Mouse (Mus musculus) limb, embryonic 14.5 days (tissue): ENCODE measurements at regions not wholly inside any gene's neighbourhood (a gene's known extent, or its start where the extent isn't known, plus 50 kb on each side); places are given as distances from the start of the nearest gene placed in this dataset.
A peak's percentile ranks its signal among the peaks of the same experiment; 100 is the strongest.

Experiments
- ATAC-seq: fragments of 200-750 bp; cut with Nextera tagmentation; 2 replicates; pipeline ENCODE4 v1.8.0; 2017; ENCODE audit warnings: low read depth, moderate number of reproducible peaks, moderate TSS enrichment; ENCODE audit not compliant: low FRiP score
- DNase-seq: peaks from one replicate; pipeline ENCODE4 v3.0.0-alpha.2; 2015; ENCODE audit warnings: low spot score
- H3K27ac ChIP-seq: fragments of 300-500 bp; sonication (generic); replicated peaks from 2 replicates; pipeline ENCODE4 v1.5.1; 2014; ENCODE audit warnings: low read depth, mild to moderate bottlenecking, low read length, moderate library complexity, mixed read lengths
- H3K27me3 ChIP-seq: fragments of 300-500 bp; sonication (generic); 2 replicates; pipeline ENCODE4 v1.6.1; 2014; ENCODE audit warnings: low read length, mixed read lengths; ENCODE audit not compliant: control insufficient read depth, insufficient read depth
- H3K36me3 ChIP-seq: fragments of 300-500 bp; sonication (generic); 2 replicates; pipeline ENCODE4 v1.6.1; 2014; ENCODE audit warnings: mild to moderate bottlenecking, low read length, moderate library complexity, mixed read lengths; ENCODE audit not compliant: control insufficient read depth, insufficient read depth
- H3K4me1 ChIP-seq: fragments of 300-500 bp; sonication (generic); 2 replicates; pipeline ENCODE4 v1.6.1; 2014; ENCODE audit warnings: antibody characterized with exemption, low read length, mixed read lengths; ENCODE audit not compliant: control insufficient read depth, insufficient read depth
- H3K4me2 ChIP-seq: fragments of 300-500 bp; sonication (generic); replicated peaks from 2 replicates; pipeline ENCODE4 v1.6.1; 2014; ENCODE audit warnings: low read depth, mild to moderate bottlenecking, low read length, moderate library complexity; ENCODE audit not compliant: severe bottlenecking
- H3K4me3 ChIP-seq: fragments of 300-500 bp; sonication (generic); replicated peaks from 2 replicates; pipeline ENCODE4 v1.5.1; 2014; ENCODE audit warnings: low read length
- H3K9ac ChIP-seq: fragments of 300-500 bp; sonication (generic); 2 replicates; pipeline ENCODE4 v1.6.1; 2014; ENCODE audit warnings: mild to moderate bottlenecking, low read depth, low read length, moderate library complexity; ENCODE audit not compliant: severe bottlenecking
- H3K9me3 ChIP-seq: fragments of 300-500 bp; sonication (generic); 2 replicates; pipeline ENCODE4 v1.6.1; 2016; ENCODE audit warnings: low read length; ENCODE audit not compliant: control insufficient read depth
- POLR2A ChIP-seq: fragments of 200-500 bp; IDR thresholded peaks from 2 replicates; pipeline ENCODE4 v1.8.0; 2012; ENCODE audit warnings: inconsistent platforms, mild to moderate bottlenecking, moderate library complexity, borderline replicate concordance; ENCODE audit not compliant: insufficient read depth, insufficient read length; ENCODE audit errors: extremely low read depth
- WGBS: fragments of 180-500 bp; shearing (Covaris S2); extraction: QIAGEN DNeasy Blood & Tissue Kit; methylation state at CpG from one replicate; pipeline ENCODE4 v1.1.7; 2014; 5-methylcytosine and 5-hydroxymethylcytosine counted together

DNA sequence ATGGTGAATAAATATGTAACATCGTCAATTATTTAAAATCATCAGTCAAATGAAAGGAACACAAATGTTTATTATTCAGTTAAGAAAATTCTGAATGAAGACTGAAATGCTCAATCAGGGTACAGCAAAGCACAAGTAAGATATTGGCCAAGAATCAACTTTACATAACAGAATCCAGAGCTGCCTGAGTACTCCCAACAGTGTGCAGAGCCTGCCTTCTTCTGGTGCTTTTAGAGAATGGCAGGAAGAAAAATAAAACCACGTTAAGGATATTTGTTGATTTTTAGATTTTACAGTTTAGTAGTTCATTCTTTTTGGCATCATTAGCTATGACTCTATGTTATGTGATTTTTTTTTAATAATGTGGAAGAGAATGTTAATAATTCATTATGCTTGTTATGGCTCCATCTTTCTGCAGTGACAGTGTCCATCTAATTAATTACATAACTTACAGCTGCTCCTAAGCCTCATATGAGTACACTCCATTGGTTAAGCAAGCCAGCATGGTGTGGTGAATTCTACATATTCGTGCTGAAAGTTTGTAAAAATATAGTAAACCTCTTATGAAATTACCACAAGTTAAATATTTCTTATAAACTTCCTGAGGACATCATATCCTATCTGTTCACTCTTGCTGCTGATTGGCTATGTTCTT is 579.0 kb downstream of the Kcna4 start:
- no peak overlapping the region for H3K9ac ChIP-seq
- no peaks in the 10 kb centered on the region for H3K4me1 ChIP-seq
- no peaks in the 10 kb centered on the region for H3K36me3 ChIP-seq
- no peak overlapping the region for H3K27ac ChIP-seq
- no peaks in the 10 kb centered on the region for H3K9me3 ChIP-seq
- H3K27me3 ChIP-seq, result no peaks in the 10 kb centered on the region
- H3K4me3 ChIP-seq, result no peak overlapping the region
- ATAC-seq, result peak; percentile 57; the same call in 1 of the 2 replicates
- no peak for TF ChIP-seq POLR2A
- 50% methylated on average over 3 of the region's 3 CpGs for WGBS
- no peak overlapping the region for H3K4me2 ChIP-seq
- DNase-seq, result peak; percentile 69

GRCm38 (mm10) chr2:107879663-107880062 is 589.2 kb downstream of the Kcna4 start:
- Histone ChIP-seq H3K4me2 (no peak overlapping the region), H3K4me1 (no peaks in the 10 kb centered on the region), H3K4me3 (no peak overlapping the region), H3K36me3 (no peaks in the 10 kb centered on the region), H3K9ac (no peak overlapping the region), H3K27me3 (no peaks in the 10 kb centered on the region), H3K9me3 (no peaks in the 10 kb centered on the region), H3K27ac (no peak overlapping the region)
- WGBS, result 26% methylated on average over 2 of the region's 2 CpGs
- TF ChIP-seq POLR2A, result no peak
- ATAC-seq (no peak), DNase-seq (peak; percentile 52)

DNA sequence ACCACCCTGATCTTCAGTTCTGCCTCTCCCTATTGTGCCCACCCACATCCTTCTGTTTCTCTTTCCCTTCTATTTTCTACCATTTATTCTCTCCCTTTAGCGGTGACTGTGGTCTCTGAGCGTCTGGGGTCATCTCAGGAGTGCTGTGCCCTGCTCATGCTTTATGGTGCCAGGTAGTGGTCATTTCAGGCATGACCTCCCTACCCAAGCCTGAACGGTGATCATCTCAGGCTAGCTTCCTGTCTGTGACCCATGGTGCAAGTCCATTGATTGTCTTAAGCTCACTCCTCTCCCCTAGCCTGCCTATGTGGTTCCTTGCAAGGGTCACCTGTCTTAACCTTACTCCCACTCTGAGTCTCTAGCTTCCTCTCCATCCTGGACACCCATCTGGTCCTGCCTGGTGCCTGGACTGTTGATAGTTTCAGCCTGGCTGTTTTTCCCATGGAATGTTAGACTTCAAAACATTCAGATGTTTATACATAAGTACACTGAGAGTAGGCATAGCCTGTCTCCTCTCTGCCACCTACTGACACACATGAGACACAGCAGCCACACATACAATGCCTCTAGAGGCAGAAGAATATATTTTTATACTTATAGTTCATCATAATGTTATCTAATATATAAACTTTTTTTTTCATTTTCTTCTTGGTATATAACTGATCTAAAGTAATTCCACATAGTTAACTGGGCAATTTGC is 595.8 kb downstream of the Kcna4 start:
- TF ChIP-seq POLR2A, result no peak
- H3K9ac ChIP-seq, result no peak overlapping the region
- 83% methylated on average over 3 of the region's 3 CpGs for WGBS
- no peaks in the 10 kb centered on the region for H3K36me3 ChIP-seq
- H3K27me3 ChIP-seq, result no peaks in the 10 kb centered on the region
- no peak for DNase-seq
- no peak overlapping the region for H3K4me2 ChIP-seq
- ATAC-seq, result no peak
- H3K9me3 ChIP-seq, result no peaks in the 10 kb centered on the region
- no peak overlapping the region for H3K27ac ChIP-seq
- no peak overlapping the region for H3K4me3 ChIP-seq
- no peaks in the 10 kb centered on the region for H3K4me1 ChIP-seq

- no peak for DNase-seq
- no peak overlapping the region for H3K4me3 ChIP-seq
- no peaks in the 10 kb centered on the region for H3K4me1 ChIP-seq
- H3K9me3 ChIP-seq, result no peaks in the 10 kb centered on the region
- H3K27me3 ChIP-seq, result no peaks in the 10 kb centered on the region
- H3K9ac ChIP-seq, result no peak overlapping the region
- H3K4me2 ChIP-seq, result no peak overlapping the region
- no peak for ATAC-seq
- no peak for TF ChIP-seq POLR2A
- no peaks in the 10 kb centered on the region for H3K36me3 ChIP-seq
- H3K27ac ChIP-seq, result no peak overlapping the region
Observed at GRCm38 (mm10) chr2:107888245-107888644, 597.8 kb downstream of the Kcna4 start.

DNA sequence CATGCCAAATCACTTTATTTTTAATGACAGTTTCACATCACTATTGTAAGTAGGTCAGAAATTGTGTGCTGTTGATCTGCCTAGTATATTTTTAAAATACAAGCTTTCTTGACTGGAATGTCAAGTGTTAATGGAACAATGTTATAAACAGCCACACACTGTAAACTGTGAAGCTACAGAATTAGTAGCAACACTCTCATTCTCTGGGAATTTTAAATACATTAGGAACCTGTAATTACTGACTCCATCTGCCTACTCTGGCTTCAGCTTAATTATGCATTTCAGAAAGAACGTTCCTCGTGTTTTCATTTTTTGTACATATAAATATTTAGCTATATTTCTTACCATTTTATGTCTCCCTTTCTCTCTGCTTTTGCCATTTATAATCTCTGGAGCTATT is 634.7 kb downstream of the Kcna4 start:
- ATAC-seq, result no peak
- Histone ChIP-seq H3K9ac (no peak overlapping the region), H3K27me3 (no peaks in the 10 kb centered on the region), H3K4me1 (no peaks in the 10 kb centered on the region), H3K27ac (no peak overlapping the region), H3K9me3 (no peaks in the 10 kb centered on the region), H3K4me3 (no peak overlapping the region), H3K36me3 (no peaks in the 10 kb centered on the region), H3K4me2 (no peak overlapping the region)
- DNase-seq, result no peak
- TF ChIP-seq POLR2A, result no peak
- WGBS, result 73% methylated on average over 2 of the region's 2 CpGs

GRCm38 (mm10) chr2:107926606-107927005 is 636.2 kb downstream of the Kcna4 start:
- H3K27ac ChIP-seq, result no peak overlapping the region
- H3K9me3 ChIP-seq, result no peaks in the 10 kb centered on the region
- DNase-seq (no peak), ATAC-seq (no peak)
- no peak for TF ChIP-seq POLR2A
- WGBS, result 55% methylated on average over 1 of the region's 1 CpGs
- H3K4me1 ChIP-seq, result no peaks in the 10 kb centered on the region
- H3K9ac ChIP-seq, result no peak overlapping the region
- no peak overlapping the region for H3K4me2 ChIP-seq
- no peaks in the 10 kb centered on the region for H3K36me3 ChIP-seq
- H3K4me3 ChIP-seq, result no peak overlapping the region
- H3K27me3 ChIP-seq, result no peaks in the 10 kb centered on the region
